Mouse (Mus musculus) ZHBTc4 (cell line): ENCODE data around the gene Thyn1.

Experiments
- DNase-seq: peaks from one replicate; pipeline ENCODE4 v3.0.0-alpha.2; 2011; ENCODE audit warnings: low read depth, low spot score

The Thyn1 gene

DNA sequence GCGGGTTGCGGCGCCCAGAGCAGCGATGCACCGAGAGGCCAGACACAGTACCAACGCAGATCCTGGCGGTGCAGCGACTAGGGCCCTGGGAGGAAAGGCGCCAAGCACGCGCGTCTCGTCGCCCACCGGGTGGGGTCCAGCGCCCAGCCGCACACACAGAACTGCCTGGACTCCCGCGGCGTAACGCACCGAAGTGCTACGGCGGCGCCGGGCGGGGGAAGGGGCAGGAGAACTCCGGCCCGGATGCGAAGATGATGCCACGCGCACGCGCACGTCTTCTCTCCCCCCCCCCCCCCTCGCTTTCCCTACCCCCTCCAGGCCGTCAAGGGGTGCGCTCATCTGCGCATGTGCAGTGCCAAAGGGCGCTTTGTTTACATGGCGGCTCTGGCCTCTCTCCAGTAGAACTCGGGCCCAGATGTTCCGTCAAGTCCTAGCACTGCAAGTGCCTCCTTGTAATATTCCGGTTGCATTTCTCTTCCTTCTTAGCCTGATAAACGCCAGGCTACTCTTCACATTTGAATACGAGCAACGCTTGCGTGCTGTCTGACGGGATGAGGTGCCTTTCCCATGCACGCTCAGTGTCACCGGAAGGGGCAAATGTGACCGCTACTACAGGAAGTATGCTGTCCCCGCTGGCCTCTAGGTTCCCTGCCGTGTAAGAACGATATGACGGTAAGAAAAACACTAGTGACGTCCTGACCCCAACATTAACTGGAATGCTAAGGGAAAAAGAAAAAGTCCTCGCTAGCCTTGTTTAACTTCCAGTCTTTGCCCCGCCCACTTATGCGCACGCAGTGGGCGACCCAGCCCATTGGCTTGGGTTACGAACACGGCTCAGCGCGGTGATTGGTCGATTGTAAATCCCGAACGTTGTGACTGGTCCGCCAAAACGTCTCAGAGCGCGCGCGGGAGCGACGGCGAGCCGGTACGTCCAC, 30.6 kb downstream of the Thyn1 start, which contains the start of the genes Vps26b and Ncapd3:
Gene Vps26b, minus strand, starts transcription at position 238 of the 935 bp plus-strand sequence.
Gene Ncapd3, plus strand, starts transcription at position 348 of the 935 bp plus-strand sequence.
- peak; percentile 99 for DNase-seq

- no peak for DNase-seq
Observed at GRCm38 (mm10) chr9:27030763-27031100, 31.2 kb downstream of the Thyn1 start.

- DNase-seq: no peak
Observed at GRCm38 (mm10) chr9:27043892-27044291, 44.4 kb downstream of the Thyn1 start.

- DNase-seq: no peak
Observed at GRCm38 (mm10) chr9:27049492-27049891, 50.0 kb downstream of the Thyn1 start.
